Mouse (Mus musculus): ENCODE measurements at regions not wholly inside any gene's neighbourhood (a gene's known extent, or its start where the extent isn't known, plus 50 kb on each side); places are given as distances from the start of the nearest gene placed in this dataset.
A peak's percentile ranks its signal among the peaks of the same experiment; 100 is the strongest.

DNA sequence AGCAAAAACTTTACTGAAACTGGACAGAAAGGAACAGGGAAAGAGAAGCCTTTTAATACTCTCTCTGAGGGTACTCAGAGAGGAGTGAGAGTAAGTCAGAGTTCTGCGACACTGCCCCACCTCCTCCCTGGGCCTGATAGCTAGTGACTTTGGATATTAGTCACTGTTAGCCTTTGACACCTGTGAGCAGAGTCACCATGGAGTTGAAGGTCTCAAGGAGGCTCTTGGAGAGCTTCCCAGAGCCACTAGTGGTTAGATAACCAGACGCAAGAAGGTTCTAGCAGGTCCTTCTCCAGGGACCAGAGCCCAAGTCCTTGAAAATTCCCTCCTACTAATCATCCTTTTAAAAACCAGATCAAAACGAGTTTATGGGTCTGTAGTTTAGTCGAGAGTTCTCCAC is 94.3 kb downstream of the Brms1l start:
- DNase-seq (ENCODE audit: inconsistent age in 2 of 2, low spot score in 1 of 2) = peak; percentile 64 to 80

- DNase-seq (ENCODE audit: inconsistent age in 2 of 2, low spot score in 1 of 2) = no peak
Measured at GRCm38 (mm10) chr12:55926974-55927321, 90.8 kb downstream of the Brms1l start.

DNA sequence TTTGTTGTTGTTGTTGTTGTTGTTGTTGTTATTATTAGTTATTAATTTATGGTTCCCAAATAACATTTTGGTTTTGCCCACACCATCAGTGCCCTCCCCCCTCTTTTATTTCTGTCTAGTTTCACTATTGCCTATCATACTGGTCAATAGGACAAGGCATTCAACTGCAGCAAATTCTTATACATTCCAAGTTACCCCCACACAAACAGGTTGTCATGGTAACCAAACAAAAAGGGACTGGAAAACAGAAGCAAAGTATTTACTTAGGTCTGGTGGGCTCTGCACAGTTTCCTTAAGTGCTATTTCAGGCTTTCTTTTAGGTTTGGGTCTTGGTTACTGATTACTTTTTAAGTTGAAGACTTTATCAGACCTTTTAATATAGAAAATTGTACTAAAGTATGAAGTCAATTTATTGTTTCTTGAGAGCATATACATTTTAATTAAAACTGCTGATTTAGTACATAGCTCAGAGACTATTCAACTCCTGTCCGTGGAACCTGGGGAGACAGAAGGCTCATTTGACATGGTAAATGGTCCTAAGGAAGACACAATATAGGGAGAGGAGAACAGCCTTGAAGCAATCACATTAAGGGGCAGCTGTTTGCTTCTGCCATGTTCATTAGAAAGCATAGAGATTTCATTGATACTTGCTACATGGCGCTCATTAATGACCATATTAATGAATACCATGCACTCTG is 90.3 kb downstream of the Brms1l start:
- DNase-seq (ENCODE audit: inconsistent age in 2 of 2, low spot score in 1 of 2) = no peak
